Mouse (Mus musculus) limb, embryonic 12.5 days (tissue): ENCODE measurements at regions not wholly inside any gene's neighbourhood (a gene's known extent, or its start where the extent isn't known, plus 50 kb on each side); places are given as distances from the start of the nearest gene placed in this dataset.
"Not testable (repeated sequence)": the region's sequence is repeated elsewhere in the genome, so short reads cannot be mapped to it uniquely, and the experiment has no call there.

Experiments used
- ATAC-seq: fragments of 200-750 bp; cut with Nextera tagmentation; 2 replicates; pipeline ENCODE4 v1.8.0; 2017; ENCODE audit warnings: low read depth, moderate TSS enrichment; ENCODE audit not compliant: insufficient number of reproducible peaks, insufficient read depth, low FRiP score, low TSS enrichment
- H3K27ac ChIP-seq: fragments of 300-500 bp; sonication (generic); 2 replicates; pipeline ENCODE4 v1.5.1; 2016; ENCODE audit warnings: mild to moderate bottlenecking, moderate library complexity
- H3K27me3 ChIP-seq: fragments of 300-500 bp; sonication (generic); 2 replicates; pipeline ENCODE4 v1.6.1; 2016; ENCODE audit warnings: mild to moderate bottlenecking, moderate library complexity
- H3K36me3 ChIP-seq: fragments of 300-500 bp; sonication (generic); 2 replicates; pipeline ENCODE4 v1.6.1; 2016; ENCODE audit warnings: mild to moderate bottlenecking, moderate library complexity
- H3K4me1 ChIP-seq: fragments of 300-500 bp; sonication (generic); replicated peaks from 2 replicates; pipeline ENCODE4 v1.6.1; 2016
- H3K4me2 ChIP-seq: fragments of 300-500 bp; sonication (generic); 2 replicates; pipeline ENCODE4 v1.6.1; 2016; ENCODE audit warnings: mild to moderate bottlenecking, moderate library complexity
- H3K4me3 ChIP-seq: fragments of 300-500 bp; sonication (generic); replicated peaks from 2 replicates; pipeline ENCODE4 v1.5.1; 2016; ENCODE audit warnings: mild to moderate bottlenecking
- H3K9ac ChIP-seq: fragments of 300-500 bp; sonication (generic); replicated peaks from 2 replicates; pipeline ENCODE4 v1.6.1; 2016; ENCODE audit warnings: mild to moderate bottlenecking, moderate library complexity
- H3K9me3 ChIP-seq: fragments of 300-500 bp; sonication (generic); 2 replicates; pipeline ENCODE4 v1.6.1; 2016; ENCODE audit warnings: mild to moderate bottlenecking, moderate library complexity
- WGBS: fragments of 180-500 bp; shearing (Covaris S2); methylation state at CpG from one replicate; pipeline ENCODE4 v1.1.7; 2016; 5-methylcytosine and 5-hydroxymethylcytosine counted together

GRCm38 (mm10) chr4:79883129-79883528 is 950.8 kb upstream of the Tyrp1 start:
- H3K9ac ChIP-seq, H3K4me3 ChIP-seq, H3K4me1 ChIP-seq, H3K4me2 ChIP-seq, H3K9me3 ChIP-seq, H3K27ac ChIP-seq, H3K36me3 ChIP-seq, ATAC-seq, H3K27me3 ChIP-seq: not testable (repeated sequence)
- 92% methylated on average over 3 of the region's 3 CpGs for WGBS

- H3K27ac ChIP-seq = no peak overlapping the region
- H3K36me3 ChIP-seq = no peaks in the 10 kb centered on the region
- no peak for ATAC-seq
- H3K9me3 ChIP-seq = no peaks in the 10 kb centered on the region
- H3K9ac ChIP-seq = no peak overlapping the region
- H3K27me3 ChIP-seq = no peaks in the 10 kb centered on the region
- 0 out of 2 replicates have a peak, but pooled peaks cover 4% of the 10 kb centered on the region for H3K4me1 ChIP-seq
- H3K4me3 ChIP-seq = no peak overlapping the region
- no peak overlapping the region for H3K4me2 ChIP-seq
Measured at GRCm38 (mm10) chr4:79884116-79884515, 949.8 kb upstream of the Tyrp1 start.

GRCm38 (mm10) chr4:79884875-79885459 is 949.0 kb upstream of the Tyrp1 start:
- ATAC-seq = peak; percentile 87
- Histone ChIP-seq H3K9me3 (no peaks in the 10 kb centered on the region), H3K4me3 (no peak overlapping the region), H3K27ac (no peak overlapping the region), H3K4me1 (0 out of 2 replicates have a peak, but pooled peaks cover 4% of the 10 kb centered on the region), H3K4me2 (no peak overlapping the region), H3K27me3 (no peaks in the 10 kb centered on the region), H3K36me3 (no peaks in the 10 kb centered on the region), H3K9ac (no peak overlapping the region)
